Mouse (Mus musculus) adrenal gland, adult 18-20 months (tissue): ENCODE measurements at regions not wholly inside any gene's neighbourhood (a gene's known extent, or its start where the extent isn't known, plus 50 kb on each side); places are given as distances from the start of the nearest gene placed in this dataset.

Experiments used
- DNase-seq, 2 experiments: peaks; one replicate each; pipeline ENCODE4 v3.0.0; 2021 to 2022; ENCODE audit warnings: low spot score in 2 of 2

DNA sequence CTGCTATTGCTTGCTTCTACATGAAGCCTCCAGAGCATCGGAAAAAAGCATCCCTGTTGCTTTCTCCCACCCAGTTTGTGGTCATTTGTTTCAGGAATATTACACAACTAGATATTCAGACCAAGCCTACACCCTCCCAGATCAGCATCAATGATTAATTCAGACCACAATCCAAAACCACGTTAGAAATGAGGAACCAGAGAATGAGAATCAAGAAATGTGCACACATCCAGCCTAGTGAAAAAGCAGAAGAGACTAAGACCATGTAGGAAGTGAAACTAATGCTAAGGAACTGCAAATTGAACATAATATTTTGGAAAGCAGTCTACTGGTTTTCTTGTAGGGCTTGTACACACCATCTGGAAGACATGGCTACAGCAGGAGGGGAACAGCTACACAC lies 307.0 kb downstream of the Rnd3 start:
- no peak for DNase-seq

DNA sequence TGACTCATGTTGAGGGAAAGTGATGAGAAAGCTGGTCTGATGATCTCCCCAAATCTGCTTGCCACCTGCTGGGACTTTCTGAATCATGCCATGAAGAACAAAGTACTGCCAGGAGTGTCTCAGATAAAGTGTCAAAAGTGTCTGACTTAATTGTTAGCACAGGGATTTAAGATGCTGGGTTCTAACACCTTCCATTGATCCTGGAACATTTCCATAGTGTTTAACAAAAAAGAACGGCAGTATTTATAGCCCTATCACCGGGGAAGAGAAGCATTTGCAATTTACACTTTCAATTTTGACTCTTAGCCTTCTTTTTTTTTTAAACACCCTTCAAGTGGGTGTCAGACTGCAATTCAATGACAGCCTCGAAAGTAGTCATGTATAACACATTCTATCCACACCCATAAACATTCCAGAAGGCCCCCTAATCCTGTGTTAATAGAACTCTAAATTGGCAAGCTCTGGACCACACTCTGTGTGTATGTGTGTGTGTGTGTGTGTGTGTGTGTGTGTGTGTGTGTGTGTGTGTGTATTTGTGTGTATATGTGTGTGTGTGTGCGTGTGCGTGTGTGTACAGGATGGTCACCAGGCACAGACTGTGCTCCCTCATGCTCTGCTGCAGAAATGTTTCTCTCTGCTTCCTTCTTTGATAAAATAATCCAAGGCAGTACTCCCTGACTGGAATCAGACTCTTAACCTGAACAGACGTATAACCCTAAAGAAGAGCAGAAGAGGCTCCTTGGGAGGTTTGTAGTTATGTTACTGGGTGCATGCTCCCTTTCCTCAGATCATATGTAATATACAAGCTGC lies 313.2 kb downstream of the Rnd3 start:
- no peak for DNase-seq

DNA sequence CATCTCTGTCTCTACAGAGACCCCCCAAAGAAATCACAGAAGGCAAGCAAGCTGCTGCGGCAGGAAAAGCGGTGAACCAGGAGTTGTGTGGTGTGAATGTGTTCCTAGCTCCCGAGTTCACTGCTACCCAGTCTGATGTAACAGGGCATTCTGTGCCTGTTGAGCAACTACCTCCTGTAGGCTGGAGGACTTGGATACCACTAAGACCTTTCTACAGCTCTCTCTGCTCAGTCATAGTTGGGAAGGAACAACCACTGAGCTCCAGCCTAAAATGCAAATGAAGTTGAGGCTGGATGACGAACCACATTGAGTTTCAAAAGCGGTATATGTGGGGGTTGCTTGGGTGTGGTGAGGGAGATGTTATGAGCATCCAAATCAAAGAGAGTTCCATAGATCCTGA lies 315.1 kb downstream of the Rnd3 start:
- DNase-seq: no peak

DNA sequence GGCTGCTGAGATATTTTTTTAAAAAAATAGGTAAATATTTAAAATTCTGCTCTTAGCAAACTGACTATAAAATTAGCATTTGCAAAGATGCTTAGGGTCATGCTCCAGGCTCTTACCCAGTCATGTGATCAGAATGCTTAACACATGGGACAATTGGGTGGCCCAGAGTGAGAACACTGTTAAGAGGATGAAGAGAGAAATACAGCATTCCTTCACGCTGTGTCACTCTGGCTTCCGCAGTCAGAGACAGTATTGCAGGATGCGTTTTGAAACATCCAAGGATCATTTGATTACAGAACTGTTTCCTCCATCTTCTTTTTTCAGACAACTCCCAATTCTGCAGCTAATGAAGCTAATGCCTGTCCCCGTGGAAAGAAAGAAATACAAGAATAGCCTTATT lies 316.4 kb downstream of the Rnd3 start:
- DNase-seq: no peak

DNA sequence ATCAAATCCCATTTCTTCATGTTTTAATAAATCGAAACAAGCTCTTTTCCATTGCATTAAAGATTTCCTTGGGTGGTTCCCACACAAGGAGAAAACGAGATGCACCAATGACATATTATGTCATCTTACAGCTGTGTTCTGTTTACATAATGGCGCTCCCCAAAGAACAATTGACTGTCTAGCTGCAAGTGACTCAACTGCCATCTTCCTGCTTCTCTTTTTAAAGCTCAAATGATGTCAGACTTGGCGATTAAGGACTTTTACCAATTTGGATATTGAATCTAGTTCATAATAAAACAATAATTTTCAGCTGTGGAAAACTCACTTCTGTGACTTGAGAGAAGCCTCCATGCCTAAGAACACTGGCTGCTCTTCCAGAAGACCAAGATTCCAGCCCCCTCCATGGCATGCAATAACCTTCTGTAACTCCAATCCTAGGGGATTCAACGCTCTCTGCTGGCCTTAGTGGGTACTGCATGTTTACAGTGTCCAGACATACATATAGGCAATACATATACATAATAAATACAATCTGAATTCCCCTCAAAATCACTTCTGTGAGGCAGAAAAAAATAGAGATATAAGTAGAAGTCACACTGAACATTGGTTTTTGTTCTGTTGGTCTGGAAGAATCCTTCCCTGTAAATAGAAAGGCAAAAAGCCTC lies 318.7 kb downstream of the Rnd3 start:
- DNase-seq: peak in 1 of 2 experiments; percentile 29

DNA sequence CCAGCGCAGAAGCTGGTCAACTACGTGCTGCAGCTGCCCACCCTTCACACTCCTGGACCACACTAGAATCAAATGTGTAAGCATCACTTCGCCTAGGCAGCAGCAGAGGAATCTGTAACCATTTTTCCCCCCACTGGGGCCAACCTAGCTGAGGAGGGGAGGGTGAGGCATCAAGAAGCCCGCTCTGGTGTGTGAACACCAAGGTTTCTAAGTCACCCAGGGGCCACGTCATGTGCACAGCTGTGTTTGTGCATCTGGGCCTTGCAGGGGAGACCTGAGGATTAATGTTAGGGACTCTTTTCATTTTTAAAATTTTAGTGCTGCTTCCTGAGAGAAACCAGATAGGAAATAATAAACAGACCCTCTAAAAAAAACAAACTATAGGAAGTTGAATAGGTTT lies 321.8 kb downstream of the Rnd3 start:
- no peak for DNase-seq

DNA sequence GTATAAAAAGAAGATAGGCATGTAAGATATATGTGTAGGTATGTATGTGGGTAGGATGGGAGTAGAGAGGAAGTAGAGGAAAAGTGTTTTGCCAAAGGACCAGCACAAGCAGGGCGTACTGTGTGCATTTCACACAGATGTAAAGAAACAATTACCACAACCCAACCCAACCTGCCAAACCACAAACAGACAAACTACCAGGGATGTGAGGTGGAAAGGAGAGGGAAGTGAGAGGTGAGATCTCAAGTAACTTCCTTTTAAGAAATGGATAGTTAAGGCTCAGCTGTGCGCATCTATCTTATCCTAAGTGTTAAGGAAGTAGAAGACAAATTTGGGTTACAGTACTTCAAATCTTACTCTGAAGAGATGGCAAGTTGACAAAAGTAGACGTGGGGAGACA lies 322.4 kb downstream of the Rnd3 start:
- no peak for DNase-seq

DNA sequence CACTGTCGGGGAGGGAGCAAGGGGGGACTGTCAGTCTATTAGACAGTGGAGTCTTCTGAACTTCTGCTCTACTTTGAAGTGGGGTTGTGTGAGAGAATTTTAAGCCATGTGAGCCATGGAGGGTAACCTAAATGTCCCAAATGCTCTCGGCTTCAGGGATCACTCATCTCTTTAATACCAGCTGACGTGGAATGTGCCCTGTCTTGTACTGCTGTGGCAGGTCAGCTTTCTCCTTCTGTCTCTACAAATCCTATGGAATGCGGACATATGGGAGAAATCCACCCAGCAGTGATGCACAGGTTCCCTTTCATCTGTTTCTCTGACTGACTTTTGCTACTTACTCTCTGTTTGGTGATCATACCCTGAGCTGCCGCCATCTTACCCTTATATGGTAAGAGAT lies 323.3 kb downstream of the Rnd3 start:
- DNase-seq: no peak

DNA sequence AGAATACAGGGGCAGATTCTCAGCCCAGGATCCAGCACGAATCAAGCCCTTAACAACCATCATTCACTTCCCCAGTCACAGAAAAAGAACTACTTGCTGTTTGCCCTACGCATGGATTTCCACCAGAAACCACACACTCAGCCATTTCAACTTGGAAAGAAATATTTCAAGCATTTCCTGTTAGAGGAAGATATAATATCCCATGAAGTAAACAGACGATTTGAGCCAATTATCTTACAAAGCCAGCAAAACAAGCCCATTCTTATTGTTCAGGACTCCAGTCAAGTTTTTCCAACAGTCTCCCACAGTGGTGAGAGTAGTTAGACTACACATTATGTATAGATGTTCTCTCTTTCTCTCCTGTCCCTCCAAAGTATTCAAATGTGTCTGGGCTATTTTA lies 324.1 kb downstream of the Rnd3 start:
- no peak for DNase-seq

DNA sequence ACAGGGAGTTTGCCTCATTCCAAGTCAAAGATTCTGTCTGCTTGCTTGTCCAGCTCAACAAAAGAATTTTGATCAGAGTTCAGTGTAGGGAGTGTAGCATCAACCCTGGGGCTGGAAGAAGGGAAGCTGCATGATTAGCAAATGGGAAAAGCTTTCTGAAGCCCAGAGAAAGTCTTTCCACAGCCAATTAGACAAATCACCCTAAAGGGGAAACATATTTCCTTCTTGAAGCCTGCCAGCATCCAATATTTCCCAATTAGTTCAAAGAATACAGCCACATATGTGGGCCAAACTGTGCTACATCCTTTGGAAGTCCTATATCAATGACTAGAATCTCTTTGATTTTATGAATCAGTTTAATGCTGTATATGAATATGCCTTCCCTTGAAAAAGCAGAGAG lies 326.2 kb downstream of the Rnd3 start:
- no peak for DNase-seq

DNA sequence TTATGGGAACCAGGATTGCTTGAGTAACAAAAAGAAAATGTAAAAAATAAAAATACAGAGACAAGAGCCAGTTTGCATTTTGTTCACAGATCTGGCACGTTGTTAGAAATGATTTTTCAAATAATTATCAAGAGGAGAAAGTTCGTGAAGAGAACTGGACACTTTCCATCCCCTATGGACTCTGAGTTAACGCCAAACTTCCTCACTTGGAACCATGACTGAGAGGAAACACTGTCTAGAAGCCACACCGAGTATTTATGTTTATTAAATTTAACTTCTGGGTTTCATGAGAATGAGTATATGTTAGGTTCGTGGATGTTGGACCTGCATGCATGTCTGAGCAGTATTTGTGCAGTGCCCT lies 329.6 kb downstream of the Rnd3 start:
- no peak for DNase-seq

DNA sequence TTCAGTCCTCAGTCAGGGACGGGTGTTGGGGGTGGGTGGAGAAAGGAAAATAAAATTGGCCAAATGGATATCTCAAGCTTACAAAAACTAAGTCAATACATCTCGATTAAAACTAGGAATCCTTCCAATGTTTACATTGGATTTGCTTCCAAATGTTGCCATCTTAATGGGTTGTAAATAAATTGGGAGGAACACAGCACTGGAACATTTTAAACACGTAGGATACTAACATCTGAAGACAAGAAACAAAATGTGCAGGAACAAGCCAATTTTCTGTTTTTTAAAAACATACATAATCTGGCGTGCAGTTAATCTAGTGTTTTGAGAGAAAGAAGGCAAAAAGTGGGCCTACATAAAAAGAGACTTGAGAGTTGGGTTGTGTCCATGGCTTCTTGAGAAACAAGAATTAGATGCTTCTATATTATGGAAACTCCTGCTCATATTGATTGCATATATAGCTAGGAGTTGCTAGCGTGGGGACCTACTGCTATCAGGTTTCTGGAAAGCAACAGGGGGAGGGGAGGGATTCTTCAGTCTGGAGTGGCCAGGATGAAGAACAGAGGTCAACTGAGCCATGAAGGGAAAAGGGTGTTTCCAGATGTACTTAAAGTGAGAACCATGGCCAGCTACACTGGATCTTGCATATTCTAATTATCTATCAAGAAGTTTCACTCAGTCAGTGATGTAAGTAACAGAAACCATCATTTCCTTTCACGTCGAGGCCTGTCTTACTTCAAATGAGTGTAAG lies 330.2 kb downstream of the Rnd3 start:
- DNase-seq: no peak

DNA sequence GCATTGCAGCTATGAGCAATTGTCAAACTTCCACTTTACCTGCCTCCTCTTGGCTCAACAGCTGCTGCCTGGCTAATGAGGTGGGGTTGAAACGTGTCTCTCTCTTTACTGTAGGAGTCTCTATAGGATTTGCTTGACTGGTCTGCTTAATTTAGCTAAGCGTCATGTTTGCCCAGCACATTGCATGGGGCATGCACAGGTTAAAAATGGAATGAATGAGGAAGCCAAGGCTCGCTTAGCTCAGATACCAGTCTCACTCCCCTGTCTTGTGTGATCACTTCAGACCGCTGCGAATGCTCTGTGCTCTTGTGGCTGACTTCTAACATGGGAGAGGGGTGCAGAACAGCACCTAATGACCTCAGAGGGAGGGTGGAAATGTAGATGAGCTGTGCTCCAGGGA lies 332.5 kb downstream of the Rnd3 start:
- DNase-seq: no peak

DNA sequence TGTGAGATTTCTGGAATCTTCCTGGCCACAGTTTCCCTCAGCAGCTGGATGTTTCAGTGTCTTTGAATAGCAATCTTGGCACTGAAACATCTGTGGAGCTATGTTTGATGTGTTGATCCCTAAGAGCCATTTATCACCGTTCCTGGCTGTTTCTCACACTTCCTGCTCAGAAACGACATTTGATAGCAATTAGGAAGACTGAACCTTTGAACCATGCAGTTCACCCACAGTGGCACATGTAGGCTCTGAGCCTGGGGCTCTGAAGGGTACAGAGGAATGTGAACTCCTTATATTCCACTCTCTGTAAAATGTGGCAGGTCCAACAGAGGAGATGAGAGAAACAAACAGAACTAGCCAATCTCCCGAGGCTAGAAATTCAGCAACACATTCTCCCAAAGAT lies 333.4 kb downstream of the Rnd3 start:
- DNase-seq: no peak

DNA sequence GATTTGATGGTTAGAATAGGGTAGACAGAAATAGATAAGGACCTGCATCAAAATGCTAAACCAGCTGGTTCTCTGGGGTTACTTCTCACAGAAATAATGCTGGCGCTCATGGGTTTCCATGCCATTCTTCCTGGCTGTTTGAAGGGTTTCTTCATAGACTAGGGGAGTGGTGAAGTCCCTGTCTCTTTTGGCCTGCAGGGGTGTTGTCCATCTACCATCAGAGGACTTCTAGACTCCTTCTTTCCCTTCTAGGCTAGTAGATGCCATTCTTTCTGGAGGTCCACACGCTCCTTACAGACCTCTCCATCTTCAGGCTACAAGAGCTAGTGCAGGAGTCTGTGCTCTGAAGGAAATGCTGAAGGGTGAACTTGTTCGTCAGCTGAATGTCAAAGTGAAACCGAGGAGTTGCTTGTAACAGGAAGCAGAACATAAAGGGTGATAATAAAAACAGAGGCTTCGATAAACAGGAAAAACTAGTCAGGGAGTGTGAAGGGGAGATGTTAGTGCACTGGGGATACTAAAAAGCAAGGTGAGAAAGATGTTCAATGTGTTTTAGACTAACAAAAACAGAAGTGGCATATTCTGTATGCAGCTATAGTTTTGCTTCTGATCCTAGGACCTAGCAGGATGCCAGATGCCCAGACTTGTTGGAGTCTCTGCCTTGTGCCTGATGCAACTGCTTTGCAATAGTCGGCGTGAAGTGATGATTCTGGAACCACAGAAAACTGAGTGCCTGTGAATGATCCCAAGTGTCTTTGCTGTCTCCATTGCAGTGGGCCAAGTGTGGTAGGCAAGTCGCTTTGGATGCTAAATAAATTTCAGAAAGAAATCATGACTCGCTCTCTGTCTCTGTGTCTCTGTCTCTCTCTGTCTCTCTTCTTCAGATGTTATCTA lies 335.1 kb downstream of the Rnd3 start:
- DNase-seq: no peak

DNA sequence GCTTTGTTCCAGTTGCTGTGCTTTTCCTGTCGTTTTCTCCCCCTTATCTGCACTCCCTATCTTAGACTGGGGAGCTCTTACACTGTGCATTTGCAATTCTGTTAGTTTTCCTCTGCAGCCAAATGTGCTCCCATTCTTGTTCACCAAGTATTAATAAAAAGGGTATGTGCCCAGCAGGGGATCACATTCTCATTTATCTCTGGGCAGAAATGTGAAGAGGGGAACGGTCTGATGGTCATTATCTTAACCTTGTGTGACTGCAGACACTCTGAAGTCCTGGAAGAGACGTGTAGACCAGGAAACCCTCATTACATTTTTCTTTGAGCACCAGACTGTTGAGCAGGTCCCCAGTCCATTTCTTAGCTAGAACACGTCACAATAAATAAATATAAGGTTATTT lies 336.6 kb downstream of the Rnd3 start:
- no peak for DNase-seq

DNA sequence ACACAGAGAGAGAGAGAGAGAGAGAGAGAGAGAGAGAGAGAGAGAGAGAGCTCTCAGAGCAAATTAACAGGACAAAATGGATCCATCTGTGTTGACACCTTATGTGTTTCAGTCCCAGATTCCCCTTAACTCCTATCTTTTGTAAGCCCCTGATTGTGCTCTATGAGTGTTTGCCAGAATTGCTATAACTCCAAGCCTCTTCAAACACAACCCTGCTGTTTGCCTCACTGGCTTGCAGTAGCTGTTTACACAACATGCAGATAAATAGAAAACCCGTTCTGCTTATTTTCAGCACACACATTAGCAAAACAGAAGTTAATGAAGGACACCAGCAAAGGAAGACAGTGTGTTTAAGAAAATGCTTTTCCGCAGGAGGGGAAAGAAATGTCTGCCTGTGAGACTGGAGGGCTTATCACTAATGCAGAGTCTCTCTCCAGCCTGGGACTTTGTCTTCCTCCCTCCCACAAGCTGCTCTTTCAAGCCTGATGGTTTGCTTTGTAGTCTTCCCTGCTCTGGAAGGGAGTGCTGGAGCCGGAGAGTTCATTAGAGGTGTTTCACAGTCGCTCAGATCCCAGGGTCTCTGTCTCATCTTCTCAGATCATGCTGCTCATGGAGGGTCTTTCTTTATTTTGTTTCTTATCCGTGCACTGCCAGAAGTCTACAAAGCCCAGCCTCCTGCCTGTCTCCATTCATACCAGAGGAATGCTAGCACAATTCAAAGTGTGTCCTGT lies 338.4 kb downstream of the Rnd3 start:
- no peak for DNase-seq

DNA sequence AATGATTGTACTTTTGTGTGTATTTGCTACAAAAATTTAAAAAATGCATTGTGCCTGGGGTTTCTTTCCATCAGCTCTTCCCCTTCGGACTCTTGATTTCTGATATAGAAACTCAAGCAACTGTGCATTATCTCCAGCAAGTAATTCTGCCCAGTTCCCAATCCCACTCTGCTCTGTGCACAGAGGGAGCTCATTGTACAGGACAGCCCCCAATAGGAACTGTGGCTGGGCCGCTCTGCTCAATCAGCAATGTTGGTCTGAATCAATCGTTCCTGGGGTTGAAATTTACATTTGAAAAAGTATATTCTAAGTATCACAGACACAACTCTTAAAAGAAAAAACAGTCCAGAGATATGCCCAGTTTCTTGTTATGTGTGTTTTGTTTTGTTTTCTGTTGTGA lies 339.1 kb downstream of the Rnd3 start:
- DNase-seq: no peak

DNA sequence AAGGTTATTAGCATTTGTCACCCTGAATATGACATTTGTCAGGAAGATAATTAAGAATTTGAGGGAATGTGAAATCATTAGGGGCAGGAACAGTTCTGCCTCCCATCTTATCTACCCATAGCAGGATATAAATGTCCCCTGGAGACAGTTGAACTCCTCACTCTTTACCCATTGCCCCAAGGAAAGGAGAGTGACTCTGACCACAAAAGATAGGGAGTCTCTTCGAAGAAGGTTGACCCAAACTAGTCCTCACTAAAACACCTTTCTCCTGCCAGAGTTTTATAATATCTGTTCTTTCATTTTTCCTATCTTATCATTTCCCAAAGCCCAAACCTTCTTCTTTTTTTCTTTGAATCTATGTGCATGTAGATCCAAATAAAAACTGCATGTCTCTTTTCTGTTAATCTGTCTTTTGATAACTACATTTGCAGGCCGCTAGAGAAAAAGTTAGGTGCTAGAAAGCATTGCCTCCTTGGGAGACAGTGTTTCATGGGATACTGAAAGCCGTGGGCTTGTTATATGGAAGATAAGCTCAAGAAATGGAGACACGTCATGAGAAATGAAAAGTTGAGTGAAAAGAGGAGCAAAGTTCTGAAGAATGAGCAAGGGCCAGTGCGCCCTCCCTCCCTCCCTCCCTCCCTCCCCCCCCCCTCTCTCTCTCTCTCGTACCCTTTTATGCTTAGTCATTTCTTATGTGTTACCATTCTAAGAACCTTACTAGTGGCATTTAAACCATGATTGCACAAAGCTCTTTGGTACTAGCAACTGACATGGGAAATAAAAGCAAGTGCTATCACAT lies 341.6 kb downstream of the Rnd3 start:
- no peak for DNase-seq

DNA sequence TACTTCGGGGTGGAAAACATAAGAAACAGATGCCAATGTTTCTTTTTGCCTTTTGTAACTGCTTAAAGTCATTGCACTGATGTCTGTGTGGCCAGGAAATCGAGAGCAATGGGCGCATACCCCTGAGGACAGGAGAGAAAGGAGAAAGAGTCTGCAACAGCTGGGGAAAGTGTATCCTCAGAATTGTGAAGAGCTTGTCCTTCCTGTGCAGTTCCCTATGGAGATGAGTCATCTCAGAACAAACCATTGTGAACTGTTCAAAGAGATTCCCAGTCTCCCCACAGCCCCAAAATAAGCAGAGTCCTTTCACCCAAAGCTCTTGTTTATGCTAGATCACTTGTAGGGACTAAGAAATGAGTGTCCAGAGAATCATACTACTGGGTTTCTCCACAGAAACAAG lies 343.3 kb downstream of the Rnd3 start:
- DNase-seq: no peak
